Mouse (Mus musculus) lung, embryonic 16.5 days (tissue): ENCODE data around the gene Sertad2. TPM values are rescaled to one million over a fixed set of nuclear protein-coding genes. Genes with fewer than 3 reads are reported as not detected.

Experiments used
- ATAC-seq: fragments of 200-750 bp; cut with Nextera tagmentation; 2 replicates; pipeline ENCODE4 v1.8.0; 2017; ENCODE audit warnings: low read depth, mild to moderate bottlenecking, moderate library complexity
- H3K27ac ChIP-seq: fragments of 300-500 bp; sonication (generic); 2 replicates; pipeline ENCODE4 v1.5.1; 2014; ENCODE audit warnings: mild to moderate bottlenecking, control low read depth, low read length
- H3K27me3 ChIP-seq: fragments of 300-500 bp; sonication (generic); 2 replicates; pipeline ENCODE4 v1.6.1; 2014; ENCODE audit warnings: low read depth, low read length, mixed read lengths; ENCODE audit not compliant: control insufficient read depth, insufficient read depth
- H3K36me3 ChIP-seq: fragments of 300-500 bp; sonication (generic); 2 replicates; pipeline ENCODE4 v1.6.1; 2014; ENCODE audit warnings: low read length; ENCODE audit not compliant: control insufficient read depth, insufficient read depth
- H3K4me1 ChIP-seq: fragments of 300-500 bp; sonication (generic); replicated peaks from 2 replicates; pipeline ENCODE4 v1.6.1; 2014; ENCODE audit warnings: low read length, mixed read lengths; ENCODE audit not compliant: control insufficient read depth, insufficient read depth
- H3K4me2 ChIP-seq: fragments of 300-500 bp; sonication (generic); 2 replicates; pipeline ENCODE4 v1.6.1; 2014; ENCODE audit warnings: low read depth, low read length, control low read depth
- H3K4me3 ChIP-seq: fragments of 300-500 bp; sonication (generic); 2 replicates; pipeline ENCODE4 v1.5.1; 2014; ENCODE audit warnings: mild to moderate bottlenecking, low read length, control low read depth
- H3K9ac ChIP-seq: fragments of 300-500 bp; sonication (generic); 2 replicates; pipeline ENCODE4 v1.6.1; 2014; ENCODE audit warnings: low read length, control low read depth
- H3K9me3 ChIP-seq: fragments of 300-500 bp; sonication (generic); 2 replicates; pipeline ENCODE4 v1.6.1; 2016; ENCODE audit warnings: low read length; ENCODE audit not compliant: control insufficient read depth
- WGBS: fragments of 180-500 bp; shearing (Covaris S2); extraction: QIAGEN DNeasy Blood & Tissue Kit; methylation state at CpG from one replicate; pipeline ENCODE4 v1.1.7; 2014; 5-methylcytosine and 5-hydroxymethylcytosine counted together
- polyA plus RNA-seq: library from polyadenylated mRNA; unstranded; fragments of >200 nt; fragmentation: Nextera tagmentation; extraction: Ambion mirVana; gene quantifications from 2 replicates; pipeline ENCODE4 v1.2.1, GENCODE M21; 2015

The Sertad2 gene
- polyA plus RNA-seq, 1 experiment from 2014 or later: 45.0 TPM

DNA sequence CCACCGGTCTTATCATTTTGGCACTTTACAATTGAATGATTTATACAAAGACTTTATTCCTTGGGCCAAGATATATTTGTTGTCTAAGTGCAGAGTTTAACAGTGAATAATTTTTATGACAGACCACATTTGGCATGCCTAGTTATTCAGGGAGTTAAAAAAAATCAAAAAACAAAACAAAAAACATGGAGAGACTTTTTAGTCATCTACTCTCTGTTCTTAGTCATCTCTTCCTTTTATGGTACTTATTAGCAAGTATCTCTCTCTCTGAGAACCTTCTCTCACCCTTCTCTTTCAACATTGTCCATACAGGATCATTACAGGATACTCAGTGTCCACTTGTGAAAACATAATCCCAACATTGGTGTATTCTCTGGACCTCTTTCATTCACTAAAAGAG is 42.2 kb downstream of the Sertad2 start:
- 54% methylated on average over 1 of the region's 1 CpGs for WGBS
- Histone ChIP-seq H3K4me2 (no peak overlapping the region), H3K9me3 (no peaks in the 10 kb centered on the region), H3K4me1 (peaks cover 9% of the 10 kb centered on the region), H3K36me3 (no peaks in the 10 kb centered on the region), H3K4me3 (no peak overlapping the region), H3K27ac (no peak overlapping the region), H3K27me3 (no peaks in the 10 kb centered on the region), H3K9ac (no peak overlapping the region)
- no peak for ATAC-seq

DNA sequence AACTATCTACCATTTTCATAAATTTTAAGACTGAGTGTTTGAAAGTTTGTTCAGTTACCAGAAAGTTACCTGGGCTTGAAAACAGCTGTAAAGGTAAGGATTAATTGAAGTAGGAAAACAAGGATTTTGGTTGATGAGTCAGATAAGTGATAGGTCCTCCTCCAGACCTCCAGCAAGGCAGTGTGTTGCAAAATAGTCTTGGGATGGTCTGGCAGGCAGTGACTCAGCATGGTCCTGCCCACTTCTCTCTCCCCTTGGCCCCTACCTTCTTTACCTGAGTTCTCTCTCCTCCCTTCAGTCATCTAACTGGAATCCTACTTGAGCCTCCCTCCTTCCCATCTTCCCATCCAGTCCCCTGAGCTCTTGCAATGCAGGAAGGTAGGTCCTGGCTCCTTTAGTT is 43.1 kb downstream of the Sertad2 start:
- no peak overlapping the region for H3K4me2 ChIP-seq
- no peaks in the 10 kb centered on the region for H3K27me3 ChIP-seq
- H3K4me3 ChIP-seq: no peak overlapping the region
- H3K9ac ChIP-seq: no peak overlapping the region
- no peak overlapping the region for H3K27ac ChIP-seq
- no peaks in the 10 kb centered on the region for H3K36me3 ChIP-seq
- ATAC-seq: no peak
- H3K4me1 ChIP-seq: peaks cover 7% of the 10 kb centered on the region
- no peaks in the 10 kb centered on the region for H3K9me3 ChIP-seq

DNA sequence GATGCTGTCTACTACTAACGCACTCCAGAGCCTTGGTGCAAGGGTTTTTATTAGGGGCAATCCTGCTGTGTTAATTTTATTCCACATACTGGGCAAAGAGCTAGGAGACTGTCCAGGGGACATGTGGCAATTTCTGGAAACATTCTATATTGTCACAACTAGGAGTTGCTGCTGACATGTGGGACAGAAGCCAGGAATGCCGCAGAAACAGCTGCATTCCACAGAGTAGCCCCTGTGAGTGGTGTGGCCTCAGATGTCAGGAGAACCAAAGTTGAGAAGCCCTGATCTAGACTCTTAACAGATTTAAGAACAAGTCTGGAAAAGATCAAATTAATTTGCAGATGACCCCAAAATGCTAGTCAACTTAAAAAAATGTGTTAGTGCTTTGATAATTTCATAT is 46.3 kb downstream of the Sertad2 start:
- H3K4me1 ChIP-seq: peaks cover 11% of the 10 kb centered on the region
- no peak overlapping the region for H3K9ac ChIP-seq
- H3K9me3 ChIP-seq: no peaks in the 10 kb centered on the region
- WGBS: 32% methylated on average over 2 of the region's 2 CpGs
- H3K4me3 ChIP-seq: no peak overlapping the region
- peak; percentile 89 for ATAC-seq
- no peaks in the 10 kb centered on the region for H3K27me3 ChIP-seq
- no peak overlapping the region for H3K4me2 ChIP-seq
- no peaks in the 10 kb centered on the region for H3K36me3 ChIP-seq
- H3K27ac ChIP-seq: peak overlapping the region; percentile 68

DNA sequence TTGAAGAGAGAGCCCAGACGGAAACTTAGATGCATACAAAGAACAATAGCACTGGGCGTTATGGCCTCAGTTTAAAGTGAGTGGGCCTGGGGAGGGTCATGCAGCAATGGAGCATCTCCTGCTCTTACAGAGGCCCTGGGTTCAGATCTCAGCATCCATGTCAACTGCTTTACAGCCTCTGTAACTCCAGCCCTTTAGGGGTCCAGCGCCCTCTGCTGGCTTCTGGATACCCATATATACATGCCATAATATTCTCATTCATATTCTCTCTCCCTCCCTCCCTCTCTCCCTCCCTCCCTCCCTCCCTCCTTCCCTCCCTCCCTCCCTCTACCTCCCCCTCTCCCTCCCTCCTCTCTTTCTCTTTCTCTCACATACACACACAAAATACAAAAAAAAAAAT is 49.0 kb downstream of the Sertad2 start:
- Histone ChIP-seq H3K9me3 (no peaks in the 10 kb centered on the region), H3K36me3 (no peaks in the 10 kb centered on the region), H3K4me3 (no peak overlapping the region), H3K27me3 (no peaks in the 10 kb centered on the region), H3K9ac (no peak overlapping the region), H3K27ac (no peak overlapping the region), H3K4me1 (peaks cover 18% of the 10 kb centered on the region), H3K4me2 (no peak overlapping the region)
- no peak for ATAC-seq
- 75% methylated on average over 3 of the region's 3 CpGs for WGBS

DNA sequence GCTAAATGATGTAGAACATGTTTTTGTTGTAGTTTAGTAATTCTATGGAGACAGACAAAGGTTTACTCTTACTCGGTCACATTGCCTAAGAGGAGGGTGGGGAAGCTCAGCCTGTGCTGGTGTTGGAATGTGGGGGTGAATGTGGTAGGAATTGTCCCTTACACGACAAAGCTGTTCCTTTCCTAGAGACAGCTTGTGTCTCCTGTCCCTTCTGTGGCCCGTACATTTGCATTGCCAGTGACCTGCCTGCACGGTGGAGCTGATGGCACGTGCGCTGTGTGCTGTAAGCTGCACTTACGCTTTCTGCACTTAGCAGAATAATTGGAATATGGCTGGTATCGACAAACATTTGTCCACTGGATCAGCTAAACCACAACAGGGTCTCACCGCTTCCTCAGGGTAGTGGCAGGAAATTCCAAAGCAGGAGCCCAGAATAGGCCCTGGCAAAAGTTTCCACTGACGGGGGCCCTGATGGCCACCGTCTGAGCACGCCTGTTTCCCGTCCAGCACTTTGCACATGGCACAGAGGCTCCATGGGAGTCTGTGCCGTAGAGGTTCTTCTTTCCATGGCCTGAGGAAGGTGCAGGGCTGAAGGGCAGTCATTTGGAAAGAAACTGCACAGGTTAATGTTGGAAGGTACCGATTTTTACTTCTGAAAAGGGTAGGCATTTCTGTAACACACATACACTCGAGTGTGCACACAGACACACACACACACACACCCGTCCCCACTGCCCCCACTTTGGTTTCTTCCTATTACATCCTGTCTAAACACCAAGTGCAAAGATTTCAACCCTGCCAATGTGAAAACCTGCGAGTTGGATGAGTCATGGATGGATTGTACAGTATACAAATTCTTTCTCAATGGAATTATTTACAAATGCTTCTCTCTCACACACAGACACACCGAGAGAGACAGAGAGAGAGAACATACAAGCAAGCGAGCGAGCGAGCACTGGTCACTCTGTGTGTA is 51.5 kb downstream of the Sertad2 start:
- H3K9me3 ChIP-seq: no peaks in the 10 kb centered on the region
- WGBS: 48% methylated on average over 22 of the region's 22 CpGs
- ATAC-seq: peak; percentile 82
- H3K27ac ChIP-seq: peak overlapping the region; percentile 70
- no peaks in the 10 kb centered on the region for H3K27me3 ChIP-seq
- no peak overlapping the region for H3K9ac ChIP-seq
- H3K4me1 ChIP-seq: peaks cover 11% of the 10 kb centered on the region
- no peaks in the 10 kb centered on the region for H3K36me3 ChIP-seq
- peak overlapping the region; percentile 1; the same call in 1 of the 2 replicates for H3K4me2 ChIP-seq
- H3K4me3 ChIP-seq: no peak overlapping the region

DNA sequence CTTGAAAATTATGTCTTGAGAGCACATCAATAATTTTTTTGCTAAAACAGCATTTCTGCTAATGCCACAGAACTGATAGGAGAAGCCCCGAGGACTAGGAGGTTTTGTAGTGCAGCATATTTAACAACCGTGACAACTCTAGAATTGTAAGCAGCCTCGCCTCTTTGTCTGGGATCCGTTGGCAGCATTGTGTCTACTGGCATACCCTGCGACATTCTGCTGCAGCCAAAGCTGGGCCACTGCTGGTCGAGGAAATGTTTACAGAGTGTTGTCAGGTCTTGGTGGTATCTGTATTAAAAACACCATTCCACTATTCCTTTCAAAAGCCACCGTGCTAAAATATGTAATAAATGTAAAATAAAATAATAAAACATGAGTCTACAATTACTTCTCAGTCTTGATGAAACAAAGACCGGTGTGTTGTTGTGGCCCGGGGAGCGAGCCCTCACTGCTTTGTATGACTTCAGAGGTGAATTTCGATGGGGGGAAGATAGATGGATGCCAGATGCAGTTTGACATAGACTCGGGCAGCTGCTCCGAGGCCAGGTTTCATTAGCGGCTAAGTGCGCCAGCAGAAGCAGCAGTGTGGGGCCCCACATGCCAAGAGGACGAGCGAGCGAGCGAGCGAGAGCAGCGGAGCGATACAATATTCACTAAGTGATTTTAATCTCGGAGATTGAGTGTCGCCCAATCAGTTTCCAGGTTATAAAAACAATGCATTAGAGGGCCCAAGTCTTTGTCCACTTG is 60.2 kb downstream of the Sertad2 start:
- no peak for ATAC-seq
- no peaks in the 10 kb centered on the region for H3K4me1 ChIP-seq
- H3K9me3 ChIP-seq: no peaks in the 10 kb centered on the region
- 39% methylated on average over 24 of the region's 24 CpGs for WGBS
- no peaks in the 10 kb centered on the region for H3K36me3 ChIP-seq
- peak overlapping the region; percentile 14 for H3K4me3 ChIP-seq
- peak overlapping the region; percentile 50 for H3K4me2 ChIP-seq
- H3K9ac ChIP-seq: no peak overlapping the region
- H3K27ac ChIP-seq: peak overlapping the region; percentile 12; the same call in 1 of the 2 replicates
- no peaks in the 10 kb centered on the region for H3K27me3 ChIP-seq

DNA sequence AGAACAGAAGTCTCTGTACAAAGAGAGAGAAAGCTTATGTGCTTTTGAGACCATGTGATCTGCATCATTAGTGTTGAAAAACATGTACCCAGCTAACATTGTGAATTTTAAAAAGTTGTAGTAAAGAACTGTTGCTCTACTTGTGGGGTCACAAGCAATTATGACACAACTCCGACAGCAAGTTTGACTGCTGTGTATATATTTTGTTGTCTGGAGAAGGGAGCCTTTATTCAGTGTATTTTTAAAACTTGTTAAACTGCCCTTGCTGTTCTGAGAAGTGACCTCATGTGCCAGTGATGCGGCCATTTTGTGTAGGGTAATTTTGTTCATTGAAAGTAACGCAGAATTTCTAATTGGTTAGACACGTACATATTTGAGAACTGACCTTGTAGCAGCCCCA is 61.1 kb downstream of the Sertad2 start:
- no peak overlapping the region for H3K9ac ChIP-seq
- no peaks in the 10 kb centered on the region for H3K36me3 ChIP-seq
- no peaks in the 10 kb centered on the region for H3K9me3 ChIP-seq
- no peak overlapping the region for H3K27ac ChIP-seq
- ATAC-seq: no peak
- H3K27me3 ChIP-seq: no peaks in the 10 kb centered on the region
- H3K4me2 ChIP-seq: no peak overlapping the region
- 83% methylated on average over 4 of the region's 4 CpGs for WGBS
- H3K4me1 ChIP-seq: no peaks in the 10 kb centered on the region
- no peak overlapping the region for H3K4me3 ChIP-seq

DNA sequence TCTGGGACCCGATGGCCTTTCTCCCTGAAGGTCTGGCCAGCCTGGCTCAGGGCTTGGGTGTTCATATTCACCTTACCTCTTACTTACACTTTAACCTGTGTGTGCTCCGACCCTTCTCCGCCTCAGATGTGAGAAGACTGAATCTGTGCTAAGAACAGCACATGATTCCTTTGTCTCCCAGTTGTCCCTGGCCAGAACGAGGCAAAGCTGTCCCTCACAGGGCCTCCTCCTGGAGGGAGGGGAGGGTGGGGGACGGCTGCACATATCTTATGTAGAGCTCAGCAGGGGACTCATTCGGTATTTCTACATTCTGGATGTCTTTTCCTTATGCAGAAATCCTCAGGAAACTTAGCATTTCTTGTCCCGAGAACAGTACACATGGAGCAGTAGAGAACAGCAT is 62.6 kb downstream of the Sertad2 start:
- no peak overlapping the region for H3K9ac ChIP-seq

DNA sequence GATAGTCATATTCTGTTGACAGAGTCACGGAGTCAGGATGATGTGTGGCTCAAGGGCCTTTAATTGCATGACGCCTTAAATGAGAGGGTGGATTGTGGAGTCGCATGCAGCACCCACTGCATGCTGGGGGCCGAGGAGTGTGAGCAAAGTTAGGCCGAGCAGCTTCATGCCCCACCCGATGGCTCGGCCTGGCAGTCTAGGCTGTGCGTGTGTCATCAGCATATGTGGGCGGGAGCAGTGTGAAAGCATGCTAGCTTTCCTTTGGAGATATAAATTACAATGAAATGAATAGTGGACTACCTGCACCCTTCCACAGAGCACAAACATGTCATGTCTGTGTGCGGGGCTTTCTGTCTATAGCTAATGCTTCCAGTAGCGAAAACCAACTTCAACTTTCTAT is 65.4 kb downstream of the Sertad2 start:
- Histone ChIP-seq H3K4me2 (no peak overlapping the region), H3K36me3 (no peaks in the 10 kb centered on the region), H3K4me1 (no peaks in the 10 kb centered on the region), H3K9ac (no peak overlapping the region), H3K4me3 (no peak overlapping the region), H3K27ac (no peak overlapping the region), H3K27me3 (no peaks in the 10 kb centered on the region), H3K9me3 (no peaks in the 10 kb centered on the region)
- ATAC-seq: no peak
- 75% methylated on average over 11 of the region's 11 CpGs for WGBS

More for the DNA sequence above, 62.6 kb downstream of the Sertad2 start:
- Histone ChIP-seq H3K27me3 (no peaks in the 10 kb centered on the region), H3K4me3 (no peak overlapping the region), H3K4me2 (no peak overlapping the region), H3K27ac (no peak overlapping the region), H3K36me3 (no peaks in the 10 kb centered on the region), H3K4me1 (no peaks in the 10 kb centered on the region), H3K9me3 (no peaks in the 10 kb centered on the region)
- WGBS: 67% methylated on average over 7 of the region's 7 CpGs
- ATAC-seq: no peak
